9 mouse cellular contexts compared by ENCODE assay signal in the genomic region with DNA sequence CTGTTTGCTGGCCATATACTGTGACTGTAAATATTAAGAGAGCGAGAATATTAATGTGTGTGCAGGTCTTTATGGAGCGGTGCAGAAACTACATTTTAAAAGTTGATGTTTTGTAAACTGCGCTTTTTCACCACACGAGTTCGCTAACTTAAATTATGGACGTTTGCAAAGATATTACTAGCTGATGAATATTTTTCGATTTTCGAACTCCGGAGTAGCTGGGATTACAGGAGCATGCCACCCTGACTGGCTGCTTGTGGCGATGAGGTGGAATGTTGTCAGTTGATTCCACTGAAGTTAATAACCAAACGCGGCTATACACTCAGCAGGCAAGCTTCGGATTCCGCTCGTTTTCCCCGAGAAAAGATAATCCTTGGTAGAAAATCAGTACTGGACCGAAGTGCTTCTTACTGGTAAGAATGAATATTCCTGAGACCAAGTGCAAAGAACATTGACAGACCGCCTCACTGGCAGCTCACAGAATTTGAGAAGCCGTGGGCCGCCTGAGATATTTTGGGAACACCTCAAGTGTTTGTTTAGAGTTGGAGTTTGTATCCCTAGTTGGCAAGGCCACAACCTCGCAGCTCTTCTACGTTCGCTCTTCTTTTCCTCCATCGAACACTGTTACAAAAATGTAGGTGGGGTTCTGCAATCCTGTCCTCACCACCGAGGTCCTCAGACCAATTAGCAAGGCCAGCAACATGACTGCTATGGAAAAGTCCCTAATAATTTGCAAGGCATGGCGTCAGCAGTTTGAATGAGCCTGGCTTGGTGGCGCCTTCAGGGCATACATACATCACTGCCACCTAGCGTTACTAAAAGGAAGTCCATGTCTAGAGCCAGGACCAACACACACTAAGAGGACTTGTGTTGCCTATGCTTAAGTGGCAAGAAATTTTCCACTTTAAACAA. TPM values are rescaled to one million over a fixed set of nuclear protein-coding genes. Genes with fewer than 3 reads are reported as not detected.
DNase-seq lines count a peak whose midpoint lies in the region; ATAC-seq and TF ChIP-seq lines count a peak whose summit lies in the region.
"Had no signal": no experiment of that assay in that cellular context is flagged by ENCODE, and none has a peak within 500 bp of the region (broad histone marks: within the 10 kb centered on the region; RNA-seq: fewer than 3 reads in every experiment).

No protein-coding gene starts in this region.

- TF ChIP-seq POLR2A in bone marrow, adult 2 months (IDR thresholded peaks at IDR 0.05; ENCODE audit: borderline replicate concordance, control insufficient read depth, low read depth, low read length): no peak
- TF ChIP-seq POLR2A in kidney, adult 2 months (IDR thresholded peaks at IDR 0.05; ENCODE audit: low read depth, low read length): no peak

- no peak overlapping the region for H3K27ac ChIP-seq in bone marrow, adult 2 months (ENCODE audit: control insufficient read depth, insufficient read depth, low read depth, low read length, poor library complexity)
- peak overlapping the region; percentile 55 for H3K27ac ChIP-seq in embryonic facial prominence, embryonic 14.5 days (replicated peaks; ENCODE audit: low read depth, low read length)
- H3K27ac ChIP-seq in kidney, adult 2 months (ENCODE audit: insufficient read depth, low read depth, low read length): peak overlapping the region; percentile 77; the same call in 1 of the 2 replicates
- no peak overlapping the region for H3K27ac ChIP-seq in limb, embryonic 12.5 days
- H3K27ac ChIP-seq in midbrain, embryonic 13.5 days: no peak overlapping the region

- H3K4me2 ChIP-seq in embryonic facial prominence, embryonic 14.5 days (ENCODE audit: low read depth, low read length): peak overlapping the region; percentile 96
- peak overlapping the region; percentile 93 for H3K4me2 ChIP-seq in limb, embryonic 12.5 days
- peak overlapping the region; percentile 93 for H3K4me2 ChIP-seq in midbrain, embryonic 13.5 days (replicated peaks)

- ATAC-seq in embryonic facial prominence, embryonic 14.5 days (ENCODE audit: low read depth): peak; percentile 84
- ATAC-seq in limb, embryonic 12.5 days (ENCODE audit: insufficient number of reproducible peaks, insufficient read depth, low FRiP score, low TSS enrichment, low read depth): peak; percentile 70
- ATAC-seq in midbrain, embryonic 13.5 days: peak; percentile 38

- H3K9me3 ChIP-seq in embryonic facial prominence, embryonic 14.5 days (ENCODE audit: control insufficient read depth, low read length): no peaks in the 10 kb centered on the region
- no peaks in the 10 kb centered on the region for H3K9me3 ChIP-seq in limb, embryonic 12.5 days
- no peaks in the 10 kb centered on the region for H3K9me3 ChIP-seq in midbrain, embryonic 13.5 days

- H3K4me3 ChIP-seq in bone marrow, adult 2 months (replicated peaks; ENCODE audit: control insufficient read depth, low read depth, low read length): peak overlapping the region; percentile 77
- peak overlapping the region; percentile 75 for H3K4me3 ChIP-seq in embryonic facial prominence, embryonic 14.5 days (ENCODE audit: low read depth, low read length)
- H3K4me3 ChIP-seq in kidney, adult 2 months (ENCODE audit: insufficient read depth, low read depth, low read length): peak overlapping the region; percentile 71
- H3K4me3 ChIP-seq in limb, embryonic 12.5 days (replicated peaks): peak overlapping the region; percentile 70
- peak overlapping the region; percentile 50 for H3K4me3 ChIP-seq in midbrain, embryonic 13.5 days (replicated peaks)

- TF ChIP-seq CTCF in bone marrow, adult 2 months (IDR thresholded peaks at IDR 0.05; ENCODE audit: control insufficient read depth, insufficient read depth, low read length): peak; percentile 87
- peak; percentile 96 for TF ChIP-seq CTCF in kidney, adult 2 months (conservative IDR thresholded peaks at IDR 0.05; ENCODE audit: insufficient read depth, insufficient read length, low read depth, low read length)

- peak overlapping the region; percentile 91 for H3K9ac ChIP-seq in embryonic facial prominence, embryonic 14.5 days (ENCODE audit: low read depth, low read length)
- peak overlapping the region; percentile 91; the same call in 1 of the 2 replicates for H3K9ac ChIP-seq in limb, embryonic 12.5 days (replicated peaks)
- H3K9ac ChIP-seq in midbrain, embryonic 13.5 days (replicated peaks): peak overlapping the region; percentile 66

- H3K4me1 ChIP-seq in bone marrow, adult 2 months (ENCODE audit: control insufficient read depth, insufficient read depth, low read length): no peaks in the 10 kb centered on the region; the same call in 1 of the 2 replicates
- H3K4me1 ChIP-seq in embryonic facial prominence, embryonic 14.5 days (ENCODE audit: control insufficient read depth, insufficient read depth, low read length): no peaks in the 10 kb centered on the region
- peaks cover 10% of the 10 kb centered on the region; the same call in 1 of the 2 replicates for H3K4me1 ChIP-seq in kidney, adult 2 months (ENCODE audit: control insufficient read depth, insufficient read depth, low read length)
- peaks cover 33% of the 10 kb centered on the region for H3K4me1 ChIP-seq in limb, embryonic 12.5 days (replicated peaks)
- H3K4me1 ChIP-seq in midbrain, embryonic 13.5 days (replicated peaks): peaks cover 18% of the 10 kb centered on the region

- WGBS in bone marrow, adult 2 months: 11% methylated on average over 28 of the region's 28 CpGs
- WGBS in embryonic facial prominence, embryonic 14.5 days: 12% methylated on average over 28 of the region's 28 CpGs
- 6% methylated on average over 28 of the region's 28 CpGs for WGBS in kidney, adult 2 months
- WGBS in limb, embryonic 12.5 days: 13% methylated on average over 28 of the region's 28 CpGs
- 10% methylated on average over 28 of the region's 28 CpGs for WGBS in midbrain, embryonic 13.5 days

- peak; percentile 64 to 65 for DNase-seq in B cell, adult 2 months
- DNase-seq in embryonic facial prominence, embryonic 14.5 days (ENCODE audit: low spot score): peak; percentile 93
- DNase-seq in heart, adult 8-10 months (ENCODE audit: low spot score): peak; percentile 84
- peak; percentile 91 for DNase-seq in kidney, adult 2 months
- DNase-seq in spleen, postnatal 10 days (ENCODE audit: low spot score in 2 of 2): peak; percentile 27 to 56

- no peaks in the 10 kb centered on the region for H3K27me3 ChIP-seq in embryonic facial prominence, embryonic 14.5 days (replicated peaks; ENCODE audit: control insufficient read depth, insufficient read depth, low read length)
- H3K27me3 ChIP-seq in kidney, adult 2 months (replicated peaks; ENCODE audit: control insufficient read depth, insufficient read depth, low read length): no peaks in the 10 kb centered on the region
- H3K27me3 ChIP-seq in limb, embryonic 12.5 days: no peaks in the 10 kb centered on the region
- H3K27me3 ChIP-seq in midbrain, embryonic 13.5 days: peaks cover 27% of the 10 kb centered on the region

- H3K36me3 ChIP-seq in embryonic facial prominence, embryonic 14.5 days (ENCODE audit: control insufficient read depth, insufficient read depth, low read length): no peaks in the 10 kb centered on the region
- H3K36me3 ChIP-seq in kidney, adult 2 months (ENCODE audit: control insufficient read depth, insufficient read depth, low read length): no peaks in the 10 kb centered on the region
- no peaks in the 10 kb centered on the region for H3K36me3 ChIP-seq in limb, embryonic 12.5 days
- H3K36me3 ChIP-seq in midbrain, embryonic 13.5 days: no peaks in the 10 kb centered on the region

RNA-seq across cellular contexts. Expression of a gene that starts 0.7 kb away (rescaled TPM):
- polyA plus RNA-seq in bone marrow, adult 2 months (2011; ENCODE audit: insufficient read depth, insufficient read length, low replicate concordance, missing spikeins): 4.6 and 21.6 TPM in 2 replicates
- 11.9 and 12.5 TPM in 2 replicates for polyA plus RNA-seq in embryonic facial prominence, embryonic 14.5 days (2014; fragmentation: Nextera tagmentation; extraction: Ambion mirVana)
- 10 to 100 TPM in 1 of 4 experiments, 1 to 10 TPM in 3; 8.8 to 10.2 (median 9.7) TPM for total RNA-seq in heart, adult 8-10 months (2022)
- polyA plus RNA-seq in kidney, adult 2 months (2012; rRNA removed): 17.3 and 22.3 TPM in 2 replicates
- polyA plus RNA-seq in limb, embryonic 12.5 days (2016; fragmentation: Nextera tagmentation; extraction: Ambion mirVana): 14.2 and 14.3 TPM in 2 replicates
- polyA plus RNA-seq in midbrain, embryonic 13.5 days (2015; fragmentation: Nextera tagmentation; extraction: Ambion mirVana): 2.8 and 2.9 TPM in 2 replicates

RNA-seq across cellular contexts. Expression of a gene that starts 23.2 kb away (rescaled TPM):
- not detected in 2 replicates for polyA plus RNA-seq in bone marrow, adult 2 months (2011; ENCODE audit: insufficient read depth, insufficient read length, low replicate concordance, missing spikeins)
- not detected in 2 replicates for polyA plus RNA-seq in embryonic facial prominence, embryonic 14.5 days (2014; fragmentation: Nextera tagmentation; extraction: Ambion mirVana)
- total RNA-seq in heart, adult 8-10 months (2022): not detected
- not detected in 2 replicates for polyA plus RNA-seq in kidney, adult 2 months (2012; rRNA removed)
- polyA plus RNA-seq in limb, embryonic 12.5 days (2016; fragmentation: Nextera tagmentation; extraction: Ambion mirVana): not detected in 2 replicates
- not detected in 2 replicates for polyA plus RNA-seq in midbrain, embryonic 13.5 days (2015; fragmentation: Nextera tagmentation; extraction: Ambion mirVana)
- total RNA-seq: adrenal gland, postnatal 4 days had no signal

RNA-seq across cellular contexts. Expression of a gene that starts 38.4 kb away (rescaled TPM):
- polyA plus RNA-seq in bone marrow, adult 2 months (2011; ENCODE audit: insufficient read depth, insufficient read length, low replicate concordance, missing spikeins): 2.0 TPM in 1 of 2 replicates, not detected in the other
- polyA plus RNA-seq in embryonic facial prominence, embryonic 14.5 days (2014; fragmentation: Nextera tagmentation; extraction: Ambion mirVana): 29.6 and 30.1 TPM in 2 replicates
- total RNA-seq in heart, adult 8-10 months (2022): 1 to 10 TPM in 3 of 4 experiments, under 1 TPM in 1; 0.90 to 1.4 (median 1.2) TPM
- polyA plus RNA-seq in kidney, adult 2 months (2012; rRNA removed): 8.2 and 10.7 TPM in 2 replicates
- 5.9 and 6.8 TPM in 2 replicates for polyA plus RNA-seq in limb, embryonic 12.5 days (2016; fragmentation: Nextera tagmentation; extraction: Ambion mirVana)
- 0.71 and 0.93 TPM in 2 replicates for polyA plus RNA-seq in midbrain, embryonic 13.5 days (2015; fragmentation: Nextera tagmentation; extraction: Ambion mirVana)

Comparison
In these comparisons a context has a peak if more than half of its experiments do, and no peak if none do; other contexts are left out.
1. DNase-seq: peak in every context shown above with its lines; median percentile 93 in embryonic facial prominence, embryonic 14.5 days; 91 in kidney, adult 2 months; 84 in heart, adult 8-10 months; 64 in B cell, adult 2 months; 42 in spleen, postnatal 10 days.
2. H3K27ac ChIP-seq: peak in embryonic facial prominence, embryonic 14.5 days (single experiment) and kidney, adult 2 months (single experiment); none in bone marrow, adult 2 months (single experiment), limb, embryonic 12.5 days (single experiment) and midbrain, embryonic 13.5 days (single experiment).
3. Peak in every context shown above with its lines, with median percentiles within 50 percentile points of each other: H3K4me3 ChIP-seq, ATAC-seq, H3K4me2 ChIP-seq and H3K9ac ChIP-seq.